Mouse (Mus musculus) embryonic fibroblast, embryonic 13.5 days (primary cell): ENCODE measurements around the gene Ubtf.

Source experiments
- CTCF ChIP-seq: IDR thresholded peaks from 2 replicates; pipeline ENCODE4 v1.5.1; 2011; ENCODE audit warnings: mild to moderate bottlenecking, control low read depth, low read length, moderate library complexity, borderline replicate concordance; ENCODE audit not compliant: insufficient read depth
- POLR2A ChIP-seq: IDR thresholded peaks from 2 replicates; pipeline ENCODE4 v1.6.1; 2011; ENCODE audit warnings: low read depth, mild to moderate bottlenecking, control low read depth, low read length, moderate library complexity

GRCm38 (mm10) chr11:102349189-102349954, 29.8 kb upstream of the Ubtf start:
- TF ChIP-seq CTCF = no peak
- no peak for TF ChIP-seq POLR2A
